Comparison of ENCODE assay signal across 8 mouse cellular contexts in the genomic region with DNA sequence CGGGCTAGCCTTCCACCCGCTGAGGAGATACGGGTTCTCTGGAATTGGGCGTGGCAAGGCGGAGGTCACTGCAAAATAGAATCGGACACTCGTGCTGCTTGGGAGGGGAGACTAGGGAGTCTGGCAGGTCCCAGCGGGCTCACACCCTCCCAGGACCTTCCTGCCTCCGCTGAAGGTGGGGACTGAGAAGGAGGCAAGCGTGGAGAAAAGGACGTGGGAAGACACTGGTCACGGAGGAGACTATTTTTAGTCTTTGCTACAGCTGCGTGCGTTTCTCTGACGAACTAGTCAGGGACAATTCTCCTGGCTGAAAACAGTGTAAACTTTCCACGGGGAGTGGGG.
DNase-seq lines count a peak whose midpoint lies in the region; ATAC-seq and TF ChIP-seq lines count a peak whose summit lies in the region.

No protein-coding gene starts in this region.

- TF ChIP-seq POLR2A in small intestine, adult 2 months (IDR thresholded peaks at IDR 0.05; ENCODE audit: low read depth, low read length): no peak

- H3K9ac ChIP-seq in limb, embryonic 11.5 days (ENCODE audit: low read length): no peak overlapping the region; the same call in 1 of the 2 replicates

- TF ChIP-seq CTCF in small intestine, adult 2 months (IDR thresholded peaks at IDR 0.05; ENCODE audit: extremely low read depth, insufficient read length, insufficient replicate concordance, low read depth, low read length): no peak

- peak; percentile 36 for DNase-seq in right cerebral cortex, postnatal 25 days
- no peak for DNase-seq in right cerebral cortex, postnatal 10 days (ENCODE audit: low spot score in 2 of 2)
- DNase-seq in limb, embryonic 11.5 days (ENCODE audit: low spot score): no peak
- DNase-seq in MN1 (ENCODE audit: low spot score): no peak
- DNase-seq in kidney, adult 9 months: no peak

- peak overlapping the region; percentile 27 for H3K4me2 ChIP-seq in limb, embryonic 11.5 days (ENCODE audit: low read depth, severe bottlenecking)

- no peaks in the 10 kb centered on the region for H3K9me3 ChIP-seq in erythroblast, embryonic 14.5 days (ENCODE audit: control insufficient read depth, low read length)
- no peaks in the 10 kb centered on the region for H3K9me3 ChIP-seq in limb, embryonic 11.5 days (ENCODE audit: control insufficient read depth, low read length)

- no peak overlapping the region for H3K27ac ChIP-seq in limb, embryonic 11.5 days (replicated peaks; ENCODE audit: low read depth, low read length)
- no peak overlapping the region for H3K27ac ChIP-seq in small intestine, adult 2 months (ENCODE audit: insufficient read depth, low read depth, low read length)

- ATAC-seq in erythroblast, adult 5-6 weeks (replicated peaks; ENCODE audit: low FRiP score, poor library complexity, severe bottlenecking): no peak; the same call in 1 of the 2 replicates
- no peak for ATAC-seq in limb, embryonic 11.5 days (ENCODE audit: insufficient number of reproducible peaks, low FRiP score, low TSS enrichment, low read depth)

- 18% methylated on average over 16 of the region's 16 CpGs for WGBS in limb, embryonic 11.5 days
- WGBS in small intestine, adult 2 months: 4% methylated on average over 16 of the region's 16 CpGs

- no peaks in the 10 kb centered on the region for H3K36me3 ChIP-seq in erythroblast, embryonic 14.5 days (ENCODE audit: control insufficient read depth)
- H3K36me3 ChIP-seq in limb, embryonic 11.5 days (ENCODE audit: control insufficient read depth, insufficient read depth, low read length): no peaks in the 10 kb centered on the region
- H3K36me3 ChIP-seq in small intestine, adult 2 months (ENCODE audit: control insufficient read depth, insufficient read depth, low read length): no peaks in the 10 kb centered on the region

- H3K4me1 ChIP-seq in erythroblast, embryonic 14.5 days (ENCODE audit: control insufficient read depth): peaks cover 5% of the 10 kb centered on the region
- H3K4me1 ChIP-seq in limb, embryonic 11.5 days (ENCODE audit: control insufficient read depth, insufficient read depth, low read length): no peaks in the 10 kb centered on the region
- peaks cover 3% of the 10 kb centered on the region; the same call in 1 of the 2 replicates for H3K4me1 ChIP-seq in small intestine, adult 2 months (ENCODE audit: control insufficient read depth, insufficient read depth, insufficient read length, low read length)

- peak overlapping the region; percentile 46 for H3K4me3 ChIP-seq in erythroblast, embryonic 14.5 days (replicated peaks)
- H3K4me3 ChIP-seq in limb, embryonic 11.5 days (ENCODE audit: low read depth, low read length): no peak overlapping the region
- H3K4me3 ChIP-seq in small intestine, adult 2 months (ENCODE audit: low read depth, low read length): peak overlapping the region; percentile 59

- H3K27me3 ChIP-seq in erythroblast, embryonic 14.5 days (ENCODE audit: control insufficient read depth): peaks cover 15% of the 10 kb centered on the region
- H3K27me3 ChIP-seq in limb, embryonic 11.5 days (ENCODE audit: control insufficient read depth, insufficient read depth, low read length): no peaks in the 10 kb centered on the region
- no peaks in the 10 kb centered on the region for H3K27me3 ChIP-seq in small intestine, adult 2 months (ENCODE audit: control insufficient read depth, insufficient read depth, low read length)
